Mouse (Mus musculus): ENCODE results near the gene Gm8994. TPM values are rescaled to one million over a fixed set of nuclear protein-coding genes. Genes with fewer than 3 reads are reported as not detected.

The Gm8994 gene
- total RNA-seq (2023), result not detected in 4 replicates

DNA sequence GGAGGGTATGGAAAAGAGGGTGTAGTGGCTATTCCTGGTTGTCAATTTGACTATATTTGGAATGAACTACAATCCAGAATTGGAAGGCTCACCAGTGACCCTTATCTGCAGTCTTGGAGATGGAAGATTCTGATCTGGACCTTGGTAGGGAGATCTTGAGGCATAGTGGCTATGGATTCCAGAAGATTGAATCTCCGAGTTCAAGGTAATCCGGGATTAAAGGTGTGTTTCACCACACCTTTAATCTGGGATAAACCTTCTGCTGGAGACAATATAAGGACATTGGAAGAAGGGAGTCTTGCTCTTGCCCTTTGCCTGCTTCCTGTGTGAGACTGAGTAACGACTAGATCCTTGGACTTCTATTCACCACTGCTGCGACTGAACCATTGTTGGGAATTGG lies at the start of gene Gm8994:
Gm8994 (plus strand) TSS at position 301 of the 400 bp plus-strand sequence.

Other genes starting within 250 kb of the Gm8994 start
- not detected in 4 replicates for gene Grin2b, start 154.0 kb upstream of the Gm8994 start, total RNA-seq (2023)
- gene E330021D16Rik, start 88.0 kb downstream of the Gm8994 start, total RNA-seq (2023), result not detected in 4 replicates
- gene Atf7ip, start 178.6 kb downstream of the Gm8994 start, total RNA-seq (2023), result 264 to 326 TPM (median 324 TPM) in 4 replicates